Mouse (Mus musculus): ENCODE measurements around the gene Adra1b.

- TF ChIP-seq CTCF (IDR thresholded peaks at IDR 0.05; ENCODE audit: insufficient read depth, low read length) (no peak), POLR2A (IDR thresholded peaks at IDR 0.05; ENCODE audit: borderline replicate concordance, extremely low read depth, low read depth, low read length) (no peak)
These were observed 121.5 kb downstream of the Adra1b start for GRCm38 (mm10) chr11:43779551-43779950.

All from lung, adult 2 months (tissue).